ENCODE assay signal across 9 mouse cellular contexts in the genomic region with DNA sequence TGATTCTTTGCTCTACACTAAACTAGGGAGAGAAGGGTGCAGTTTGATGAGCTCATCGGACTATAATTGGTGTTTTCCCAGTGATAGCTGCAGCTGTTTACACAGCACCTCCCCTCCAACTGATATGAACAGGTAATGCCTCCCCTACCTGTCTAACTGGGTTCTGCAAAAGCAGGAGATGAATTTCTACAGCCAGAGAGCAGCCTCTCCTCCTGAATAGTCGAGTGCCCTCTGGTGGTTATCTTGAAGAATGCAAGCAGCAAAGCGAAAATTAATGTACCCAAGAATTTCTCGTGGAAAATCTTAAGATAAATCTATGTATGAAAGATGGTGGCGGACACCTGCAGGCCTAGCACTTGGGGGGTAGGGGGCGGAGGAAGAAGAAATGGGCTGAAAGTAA. TPM values are rescaled to one million over a fixed set of nuclear protein-coding genes. Genes with fewer than 3 reads are reported as not detected.
DNase-seq lines count a peak whose midpoint lies in the region; ATAC-seq and TF ChIP-seq lines count a peak whose summit lies in the region.
"Had no signal": no experiment of that assay in that cellular context is flagged by ENCODE, and none has a peak within 500 bp of the region (broad histone marks: within the 10 kb centered on the region; RNA-seq: fewer than 3 reads in every experiment).

No protein-coding gene starts in this region.

- in situ Hi-C loops in CH12.LX (cut with MboI; ENCODE audit: low pct_ligation_motif_present, low pct_unique_long_range_greater_than_20kb, low sequenced_read_pairs), result no loop called here

- H3K4me2 ChIP-seq in hindbrain, embryonic 14.5 days (replicated peaks), result no peak overlapping the region
- H3K4me2 ChIP-seq in hindbrain, embryonic 12.5 days (replicated peaks), result no peak overlapping the region
- peak overlapping the region; percentile 51; the same call in 1 of the 2 replicates for H3K4me2 ChIP-seq in CH12.LX (ENCODE audit: insufficient read depth, low read depth, poor library complexity, severe bottlenecking)
- H3K4me2 ChIP-seq in heart, embryonic 12.5 days, result peak overlapping the region; percentile 58
- H3K4me2 ChIP-seq: neural tube, embryonic 12.5 days had no signal

- H3K36me3 ChIP-seq in hindbrain, embryonic 14.5 days (replicated peaks; ENCODE audit: control insufficient read depth, insufficient read depth), result no peaks in the 10 kb centered on the region
- no peaks in the 10 kb centered on the region for H3K36me3 ChIP-seq in hindbrain, embryonic 12.5 days
- no peaks in the 10 kb centered on the region for H3K36me3 ChIP-seq in CH12.LX (replicated peaks in 1 of 2; ENCODE audit: control insufficient read depth in 1 of 2, insufficient read depth in 1 of 2, low read length in 1 of 2)
- H3K36me3 ChIP-seq in heart, embryonic 12.5 days, result no peaks in the 10 kb centered on the region
- H3K36me3 ChIP-seq: neural tube, embryonic 12.5 days had no signal

- peak; percentile 85 to 92 for TF ChIP-seq CTCF in CH12.LX (conservative IDR thresholded peaks at IDR 0.05 in 1 of 2, IDR thresholded peaks at IDR 0.05 in 1 of 2; ENCODE audit: low read depth in 2 of 2, low read length in 2 of 2)

- H3K9me3 ChIP-seq in hindbrain, embryonic 14.5 days (ENCODE audit: control insufficient read depth, low read length), result no peaks in the 10 kb centered on the region
- no peaks in the 10 kb centered on the region for H3K9me3 ChIP-seq in hindbrain, embryonic 12.5 days (replicated peaks)
- H3K9me3 ChIP-seq in CH12.LX (replicated peaks; ENCODE audit: low read length), result peaks cover 8% of the 10 kb centered on the region
- H3K9me3 ChIP-seq in heart, embryonic 12.5 days (replicated peaks), result 0 out of 2 replicates have a peak, but pooled peaks cover 11% of the 10 kb centered on the region

- DNase-seq in hindbrain, embryonic 14.5 days (ENCODE audit: low spot score), result peak; percentile 77
- peak; percentile 51 for DNase-seq in CH12.LX (ENCODE audit: extremely low read depth)
- DNase-seq in c-Kit-positive CD71-positive TER-119-positive erythroid progenitor cells, embryonic 14.5 days (ENCODE audit: low spot score), result peak; percentile 30
- DNase-seq in kidney, postnatal 10 days, result peak; percentile 69
- DNase-seq in lung, postnatal 36 days, result peak; percentile 64
- peak; percentile 59 for DNase-seq in thymus, postnatal 14 days

- dilution Hi-C loops in CH12.LX (cut with MboI; ENCODE audit: extremely low pct_ligation_motif_present, extremely low pct_unique_long_range_greater_than_20kb, low sequenced_read_pairs), result no loop called here

- no peak overlapping the region for H3K9ac ChIP-seq in hindbrain, embryonic 14.5 days
- H3K9ac ChIP-seq in hindbrain, embryonic 12.5 days, result no peak overlapping the region
- no peak overlapping the region for H3K9ac ChIP-seq in CH12.LX (ENCODE audit: insufficient read depth, low read depth)
- no peak overlapping the region for H3K9ac ChIP-seq in heart, embryonic 12.5 days
- H3K9ac ChIP-seq: neural tube, embryonic 12.5 days had no signal

- no peaks in the 10 kb centered on the region for H3K79me2 ChIP-seq in CH12.LX (replicated peaks; ENCODE audit: control insufficient read depth, extremely low read depth, insufficient read depth, poor library complexity, severe bottlenecking)

- TF ChIP-seq EP300 in CH12.LX (IDR thresholded peaks at IDR 0.05; ENCODE audit: low read length), result no peak

- no peak overlapping the region for H3K4me3 ChIP-seq in hindbrain, embryonic 14.5 days (replicated peaks; ENCODE audit: low read length)
- no peak overlapping the region for H3K4me3 ChIP-seq in hindbrain, embryonic 12.5 days
- H3K4me3 ChIP-seq in CH12.LX (replicated peaks in 1 of 3; ENCODE audit: low read depth in 2 of 3, low read length in 2 of 3, poor library complexity in 1 of 3), result peak overlapping the region in 2 of 3 experiments; percentile 21 to 28
- no peak overlapping the region for H3K4me3 ChIP-seq in heart, embryonic 12.5 days
- H3K4me3 ChIP-seq: neural tube, embryonic 12.5 days had no signal

- no peak overlapping the region for H3K27ac ChIP-seq in hindbrain, embryonic 14.5 days
- no peak overlapping the region for H3K27ac ChIP-seq in hindbrain, embryonic 12.5 days
- H3K27ac ChIP-seq in CH12.LX (ENCODE audit: insufficient read depth, low read depth), result no peak overlapping the region
- no peak overlapping the region for H3K27ac ChIP-seq in heart, embryonic 12.5 days (ENCODE audit: poor library complexity, severe bottlenecking)
- H3K27ac ChIP-seq: neural tube, embryonic 12.5 days had no signal

- no peaks in the 10 kb centered on the region for H3K27me3 ChIP-seq in hindbrain, embryonic 14.5 days (ENCODE audit: control insufficient read depth, insufficient read depth, low read length)
- no peaks in the 10 kb centered on the region for H3K27me3 ChIP-seq in hindbrain, embryonic 12.5 days
- H3K27me3 ChIP-seq in CH12.LX (replicated peaks), result no peaks in the 10 kb centered on the region
- H3K27me3 ChIP-seq in heart, embryonic 12.5 days (replicated peaks), result no peaks in the 10 kb centered on the region
- H3K27me3 ChIP-seq: neural tube, embryonic 12.5 days had no signal

- WGBS in hindbrain, embryonic 14.5 days, result 9% methylated on average over 6 of the region's 6 CpGs
- 14% methylated on average over 6 of the region's 6 CpGs for WGBS in hindbrain, embryonic 12.5 days
- WGBS in heart, embryonic 12.5 days, result 10% methylated on average over 6 of the region's 6 CpGs

- no peak for TF ChIP-seq POLR2A in CH12.LX (IDR thresholded peaks at IDR 0.05; ENCODE audit: low read depth, low read length)

- peak; percentile 70 for TF ChIP-seq RAD21 in CH12.LX (IDR thresholded peaks at IDR 0.05; ENCODE audit: low read depth, low read length)

- ATAC-seq in hindbrain, embryonic 14.5 days (ENCODE audit: low FRiP score), result no peak
- ATAC-seq in hindbrain, embryonic 12.5 days (ENCODE audit: low FRiP score), result no peak
- ATAC-seq in heart, embryonic 12.5 days (ENCODE audit: insufficient number of reproducible peaks, low FRiP score), result no peak

- H3K4me1 ChIP-seq in hindbrain, embryonic 14.5 days (replicated peaks; ENCODE audit: control insufficient read depth, insufficient read depth, low read length), result no peaks in the 10 kb centered on the region
- no peaks in the 10 kb centered on the region for H3K4me1 ChIP-seq in hindbrain, embryonic 12.5 days
- H3K4me1 ChIP-seq in CH12.LX (ENCODE audit: control insufficient read depth in 1 of 2, insufficient read depth in 2 of 2), result peaks cover 0 to 2% of the 10 kb centered on the region in 2 experiments; a peak in 1 of 4 replicates
- H3K4me1 ChIP-seq in heart, embryonic 12.5 days (replicated peaks), result no peaks in the 10 kb centered on the region
- H3K4me1 ChIP-seq: neural tube, embryonic 12.5 days had no signal

TF ChIP-seq in CH12.LX, 34 proteins besides CTCF, POLR2A, EP300 and RAD21:
- TF ChIP-seq USF2 (conservative IDR thresholded peaks at IDR 0.05; ENCODE audit: low read depth, low read length), result no peak
- peak; percentile 59 for TF ChIP-seq SMC3 (IDR thresholded peaks at IDR 0.05; ENCODE audit: low read depth, low read length)
- no peak for TF ChIP-seq ETS1 (conservative IDR thresholded peaks at IDR 0.05; ENCODE audit: low read depth, low read length)
- TF ChIP-seq MAX (IDR thresholded peaks at IDR 0.05; ENCODE audit: low read length), result no peak
- no peak for TF ChIP-seq UBTF (IDR thresholded peaks at IDR 0.05; ENCODE audit: low read depth, low read length)
TF ChIP-seq in CH12.LX: peak in this region for 1.

RNA-seq across cellular contexts. Expression of a gene that starts 52.1 kb away (rescaled TPM):
- polyA plus RNA-seq in hindbrain, embryonic 14.5 days (2014; fragmentation: Nextera tagmentation; extraction: Ambion mirVana), result 118 and 139 TPM in 2 replicates
- polyA plus RNA-seq in hindbrain, embryonic 12.5 days (2016; fragmentation: Nextera tagmentation; extraction: Ambion mirVana), result 88.9 and 92.1 TPM in 2 replicates
- 8.5 and 9.3 TPM in 2 replicates for total RNA-seq in CH12.LX (2012; rRNA removed)
- total RNA-seq in CH12.LX (2014; rRNA removed), result 13.3 and 13.6 TPM in 2 replicates
- polyA plus RNA-seq in CH12.LX (2012; ENCODE audit: insufficient read length, low read depth), result 9.7 and 13.4 TPM in 2 replicates
- polyA plus RNA-seq in heart, embryonic 12.5 days (2016; fragmentation: Nextera tagmentation; extraction: Ambion mirVana), result 40.2 and 42.0 TPM in 2 replicates

Comparison
In these comparisons a context has a peak if more than half of its experiments do, and no peak if none do; other contexts are left out.
1. H3K4me2 ChIP-seq: peak in CH12.LX (single experiment) and heart, embryonic 12.5 days (single experiment); none in hindbrain, embryonic 14.5 days (single experiment) and hindbrain, embryonic 12.5 days (single experiment).
2. H3K4me3 ChIP-seq: peak in CH12.LX (2 of 3); none in hindbrain, embryonic 14.5 days (single experiment), hindbrain, embryonic 12.5 days (single experiment) and heart, embryonic 12.5 days (single experiment).
3. Peak in every context shown above with its lines, with median percentiles within 50 percentile points of each other: DNase-seq.